Mouse (Mus musculus): ENCODE data around the gene Gm3259. TPM values are rescaled to one million over a fixed set of nuclear protein-coding genes. Genes with fewer than 3 reads are reported as not detected.

The Gm3259 gene
- not detected for polyA plus RNA-seq (2017; shearing (Covaris generic))

DNA sequence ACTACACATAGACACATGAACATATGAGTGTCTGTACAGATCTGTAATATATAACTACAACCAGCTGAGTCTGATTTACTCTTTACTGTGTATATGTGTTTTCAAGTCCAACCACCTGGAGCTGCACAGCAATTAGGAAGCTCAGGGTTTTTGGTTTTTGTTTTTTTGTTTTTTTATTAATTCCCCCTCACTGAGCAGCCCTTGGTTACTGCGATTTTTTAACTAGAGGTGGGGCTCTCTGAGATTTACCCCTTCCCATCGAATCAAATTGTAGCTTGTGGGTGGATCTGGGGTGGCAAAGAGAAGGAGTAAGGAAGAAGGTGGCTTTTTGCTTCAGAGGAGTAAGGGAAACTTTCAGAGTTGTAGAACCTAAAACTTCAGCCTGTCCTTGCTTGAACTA lies at the start of gene Gm3259:
Gene Gm3259 (plus strand): TSS at position 301 of the 400 bp plus-strand sequence.

GRCm38 (mm10) chr5:95272668-95273067 lies 33.0 kb upstream of the Gm3259 start, which contains the start of gene Gm10424:
Gm10424 (minus strand) TSS chr5:95272768.

Other genes with a start within 250 kb of the Gm3259 start
- not detected for gene Gm7942, start 199.0 kb upstream of the Gm3259 start, polyA plus RNA-seq (2017; shearing (Covaris generic))
- gene Gm16513, start 123.3 kb upstream of the Gm3259 start, polyA plus RNA-seq (2017; shearing (Covaris generic)) = 0.43 TPM
- not detected for gene Gm10424, start 33.1 kb upstream of the Gm3259 start, polyA plus RNA-seq (2017; shearing (Covaris generic))
- not detected for gene D5Ertd577e, start 150.9 kb downstream of the Gm3259 start, polyA plus RNA-seq (2017; shearing (Covaris generic))
- gene Gm3286, start 204.8 kb downstream of the Gm3259 start, polyA plus RNA-seq (2017; shearing (Covaris generic)) = not detected

Measured in CD4-positive, CD25-positive, alpha-beta regulatory T cell (primary cell).